Comparison of ENCODE assay signal across 9 mouse cellular contexts in genomic region chr12:111908997-111909550, GRCm38 (mm10). TPM values are rescaled to one million over a fixed set of nuclear protein-coding genes. Genes with fewer than 3 reads are reported as not detected.
DNase-seq lines count a peak whose midpoint lies in the region; ATAC-seq and TF ChIP-seq lines count a peak whose summit lies in the region.
"Had no signal": no experiment of that assay in that cellular context is flagged by ENCODE, and none has a peak within 500 bp of the region (broad histone marks: within the 10 kb centered on the region; RNA-seq: fewer than 3 reads in every experiment).

No protein-coding gene starts in this region.

- H3K27ac ChIP-seq in heart, embryonic 11.5 days (ENCODE audit: low read depth, low read length): no peak overlapping the region
- H3K27ac ChIP-seq in CH12.LX (ENCODE audit: insufficient read depth, low read depth): no peak overlapping the region
- H3K27ac ChIP-seq in hindbrain, embryonic 13.5 days: no peak overlapping the region
- no peak overlapping the region for H3K27ac ChIP-seq in midbrain, embryonic 12.5 days (replicated peaks)

- no peak for TF ChIP-seq RAD21 in CH12.LX (IDR thresholded peaks at IDR 0.05; ENCODE audit: low read depth, low read length)

- no peaks in the 10 kb centered on the region for H3K9me3 ChIP-seq in heart, embryonic 11.5 days (replicated peaks; ENCODE audit: control insufficient read depth, low read length)
- H3K9me3 ChIP-seq in CH12.LX (replicated peaks; ENCODE audit: low read length): no peaks in the 10 kb centered on the region
- no peaks in the 10 kb centered on the region for H3K9me3 ChIP-seq in hindbrain, embryonic 13.5 days
- H3K9me3 ChIP-seq in midbrain, embryonic 12.5 days: no peaks in the 10 kb centered on the region

- in situ Hi-C loops in CH12.LX (cut with MboI; ENCODE audit: low pct_ligation_motif_present, low pct_unique_long_range_greater_than_20kb, low sequenced_read_pairs): no loop called here

- 69% methylated on average over 11 of the region's 11 CpGs for WGBS in heart, embryonic 11.5 days (ENCODE audit: insufficient replicate concordance)
- WGBS in hindbrain, embryonic 13.5 days: 72% methylated on average over 11 of the region's 11 CpGs
- 79% methylated on average over 11 of the region's 11 CpGs for WGBS in midbrain, embryonic 12.5 days

- peak overlapping the region; percentile 85 for H3K4me2 ChIP-seq in heart, embryonic 11.5 days
- H3K4me2 ChIP-seq in CH12.LX (ENCODE audit: insufficient read depth, low read depth, poor library complexity, severe bottlenecking): no peak overlapping the region
- peak overlapping the region; percentile 81; the same call in 1 of the 2 replicates for H3K4me2 ChIP-seq in hindbrain, embryonic 13.5 days
- no peak overlapping the region for H3K4me2 ChIP-seq in midbrain, embryonic 12.5 days (replicated peaks)

- no peak for TF ChIP-seq CTCF in CH12.LX (conservative IDR thresholded peaks at IDR 0.05 in 1 of 2, IDR thresholded peaks at IDR 0.05 in 1 of 2; ENCODE audit: low read depth in 2 of 2, low read length in 2 of 2)

- no peak overlapping the region for H3K9ac ChIP-seq in heart, embryonic 11.5 days (ENCODE audit: low read depth, low read length)
- H3K9ac ChIP-seq in CH12.LX (ENCODE audit: insufficient read depth, low read depth): no peak overlapping the region
- H3K9ac ChIP-seq in hindbrain, embryonic 13.5 days: peak overlapping the region; percentile 92; the same call in 1 of the 2 replicates
- H3K9ac ChIP-seq in midbrain, embryonic 12.5 days (replicated peaks): no peak overlapping the region

- no peak for ATAC-seq in heart, embryonic 11.5 days (replicated peaks; ENCODE audit: insufficient number of reproducible peaks, low FRiP score, low TSS enrichment)
- ATAC-seq in hindbrain, embryonic 13.5 days (ENCODE audit: low FRiP score): no peak
- no peak for ATAC-seq in midbrain, embryonic 12.5 days (ENCODE audit: low FRiP score, low read depth)

- H3K4me3 ChIP-seq in heart, embryonic 11.5 days (ENCODE audit: low read depth, low read length): no peak overlapping the region
- no peak overlapping the region for H3K4me3 ChIP-seq in CH12.LX (replicated peaks in 1 of 3; ENCODE audit: low read depth in 2 of 3, low read length in 2 of 3, poor library complexity in 1 of 3)
- H3K4me3 ChIP-seq in hindbrain, embryonic 13.5 days: peak overlapping the region; percentile 85
- peak overlapping the region; percentile 69; the same call in 1 of the 2 replicates for H3K4me3 ChIP-seq in midbrain, embryonic 12.5 days

- dilution Hi-C loops in CH12.LX (cut with MboI; ENCODE audit: extremely low pct_ligation_motif_present, extremely low pct_unique_long_range_greater_than_20kb, low sequenced_read_pairs): no loop called here

- no peaks in the 10 kb centered on the region for H3K36me3 ChIP-seq in heart, embryonic 11.5 days (ENCODE audit: control insufficient read depth, insufficient read depth, low read length)
- H3K36me3 ChIP-seq in CH12.LX (replicated peaks in 1 of 2; ENCODE audit: control insufficient read depth in 1 of 2, insufficient read depth in 1 of 2, low read length in 1 of 2): no peaks in the 10 kb centered on the region
- H3K36me3 ChIP-seq in hindbrain, embryonic 13.5 days: no peaks in the 10 kb centered on the region
- no peaks in the 10 kb centered on the region for H3K36me3 ChIP-seq in midbrain, embryonic 12.5 days

- no peak for TF ChIP-seq EP300 in CH12.LX (IDR thresholded peaks at IDR 0.05; ENCODE audit: low read length)

- no peaks in the 10 kb centered on the region; the same call in 1 of the 2 replicates for H3K27me3 ChIP-seq in heart, embryonic 11.5 days (ENCODE audit: control insufficient read depth, insufficient read depth, low read length)
- H3K27me3 ChIP-seq in CH12.LX (replicated peaks): peaks cover 35% of the 10 kb centered on the region
- peaks cover 31% of the 10 kb centered on the region for H3K27me3 ChIP-seq in hindbrain, embryonic 13.5 days
- H3K27me3 ChIP-seq in midbrain, embryonic 12.5 days: peaks cover 47% of the 10 kb centered on the region

- peaks cover 8% of the 10 kb centered on the region; the same call in 1 of the 2 replicates for H3K4me1 ChIP-seq in heart, embryonic 11.5 days (ENCODE audit: control insufficient read depth, insufficient read depth, low read length)
- H3K4me1 ChIP-seq in CH12.LX (ENCODE audit: control insufficient read depth in 1 of 2, insufficient read depth in 2 of 2): peaks cover 13 to 36% of the 10 kb centered on the region in 2 experiments
- peaks cover 20% of the 10 kb centered on the region for H3K4me1 ChIP-seq in hindbrain, embryonic 13.5 days (replicated peaks)
- peaks cover 9% of the 10 kb centered on the region for H3K4me1 ChIP-seq in midbrain, embryonic 12.5 days

- no peak for DNase-seq in heart, adult 18-20 months
- no peak for DNase-seq in CH12.LX (ENCODE audit: extremely low read depth)
- no peak for DNase-seq in thymus, postnatal 36 days
- DNase-seq in ovary, postnatal 14 days (ENCODE audit: low spot score): no peak
- no peak for DNase-seq in thymus, postnatal 25 days
- DNase-seq: lung, postnatal 10 days had no signal

- no peaks in the 10 kb centered on the region for H3K79me2 ChIP-seq in CH12.LX (replicated peaks; ENCODE audit: control insufficient read depth, extremely low read depth, insufficient read depth, poor library complexity, severe bottlenecking)

- TF ChIP-seq POLR2A in CH12.LX (IDR thresholded peaks at IDR 0.05; ENCODE audit: low read depth, low read length): no peak

TF ChIP-seq in CH12.LX, 34 proteins besides CTCF, POLR2A, EP300 and RAD21:
- TF ChIP-seq MAX (IDR thresholded peaks at IDR 0.05; ENCODE audit: low read length): peak; percentile 29; the same call in 1 of the 2 replicates
- no peak for TF ChIP-seq E2F4 (IDR thresholded peaks at IDR 0.05; ENCODE audit: insufficient replicate concordance, low read depth, low read length)

RNA-seq across cellular contexts. Expression of gene Ppp1r13b, which starts 1.2 kb away (rescaled TPM):
- polyA plus RNA-seq in heart, embryonic 11.5 days (2014; fragmentation: Nextera tagmentation; extraction: Ambion mirVana): 15.8 and 16.5 TPM in 2 replicates
- total RNA-seq in heart, adult 18-20 months (2021): 10 to 100 TPM; 16.9 to 17.8 TPM
- 0.64 and 0.76 TPM in 2 replicates for total RNA-seq in CH12.LX (2012; rRNA removed)
- total RNA-seq in CH12.LX (2014; rRNA removed): 0.34 and 0.42 TPM in 2 replicates
- polyA plus RNA-seq in CH12.LX (2012; ENCODE audit: insufficient read length, low read depth): 1.3 and 2.0 TPM in 2 replicates
- polyA plus RNA-seq in hindbrain, embryonic 13.5 days (2015; fragmentation: Nextera tagmentation; extraction: Ambion mirVana): 23.0 and 25.5 TPM in 2 replicates
- polyA plus RNA-seq in midbrain, embryonic 12.5 days (2016; fragmentation: Nextera tagmentation; extraction: Ambion mirVana): 11.6 and 12.8 TPM in 2 replicates

RNA-seq across cellular contexts. Expression of gene Atp5mpl, which starts 57.7 kb away (rescaled TPM):
- 1,282 and 1,314 TPM in 2 replicates for polyA plus RNA-seq in heart, embryonic 11.5 days (2014; fragmentation: Nextera tagmentation; extraction: Ambion mirVana)
- total RNA-seq in heart, adult 18-20 months (2021): 1,000 to 10,000 TPM; 1,322 to 1,486 TPM
- total RNA-seq in CH12.LX (2012; rRNA removed): 224 and 276 TPM in 2 replicates
- total RNA-seq in CH12.LX (2014; rRNA removed): 669 and 768 TPM in 2 replicates
- 164 and 172 TPM in 2 replicates for polyA plus RNA-seq in CH12.LX (2012; ENCODE audit: insufficient read length, low read depth)
- polyA plus RNA-seq in hindbrain, embryonic 13.5 days (2015; fragmentation: Nextera tagmentation; extraction: Ambion mirVana): 734 and 738 TPM in 2 replicates
- 589 and 602 TPM in 2 replicates for polyA plus RNA-seq in midbrain, embryonic 12.5 days (2016; fragmentation: Nextera tagmentation; extraction: Ambion mirVana)

Comparison
In these comparisons a context has a peak if more than half of its experiments do, and no peak if none do; other contexts are left out.
1. H3K4me2 ChIP-seq: peak in heart, embryonic 11.5 days (single experiment) and hindbrain, embryonic 13.5 days (single experiment); none in CH12.LX (single experiment) and midbrain, embryonic 12.5 days (single experiment).
2. H3K4me3 ChIP-seq: peak in hindbrain, embryonic 13.5 days (single experiment) and midbrain, embryonic 12.5 days (single experiment); none in heart, embryonic 11.5 days (single experiment) and CH12.LX (0 of 3).